Mouse (Mus musculus) ovary, adult 10 weeks (tissue): ENCODE data around the gene Mx1. TPM values are rescaled to one million over a fixed set of nuclear protein-coding genes. Genes with fewer than 3 reads are reported as not detected.

Source experiments
- polyA plus RNA-seq: library from polyadenylated mRNA; stranded (reverse); fragments of 350-450 nt; fragmentation: Illumina TruSeq; extraction: RNeasy Lipid Tissue Mini Kit (QIAGEN cat#74804); gene quantifications from one replicate; pipeline ENCODE4 v1.2.3, GENCODE M21; 2014

The Mx1 gene
- 2.6 TPM for polyA plus RNA-seq

GRCm38 (mm10) chr16:97462481-97463181 lies at the start of gene Mx1:
Mx1 (minus strand) TSS chr16:97462907.

Other genes starting within 250 kb of the Mx1 start
- 20.3 TPM for gene Bace2, start 106.2 kb downstream of the Mx1 start, polyA plus RNA-seq
- 0.74 TPM for gene Fam3b, start 51.9 kb upstream of the Mx1 start, polyA plus RNA-seq
- 1.2 TPM for gene Tmprss2, start 148.3 kb upstream of the Mx1 start, polyA plus RNA-seq